In genomic region chrX:141473470-141474302, GRCm38 (mm10) we compare ENCODE assay signal across 8 mouse cellular contexts. TPM values are rescaled to one million over a fixed set of nuclear protein-coding genes. Genes with fewer than 3 reads are reported as not detected.
DNase-seq lines count a peak whose midpoint lies in the region; ATAC-seq and TF ChIP-seq lines count a peak whose summit lies in the region.

Gene Col4a6 (minus strand): TSS chrX:141474076.

- no peaks in the 10 kb centered on the region for H3K36me3 ChIP-seq in forebrain, embryonic 13.5 days (ENCODE audit: poor library complexity, severe bottlenecking)
- no peaks in the 10 kb centered on the region for H3K36me3 ChIP-seq in intestine, embryonic 16.5 days (ENCODE audit: control insufficient read depth, insufficient read depth, low read length)
- H3K36me3 ChIP-seq in lung, embryonic 16.5 days (ENCODE audit: control insufficient read depth, insufficient read depth, low read length): no peaks in the 10 kb centered on the region
- H3K36me3 ChIP-seq in stomach, postnatal 0 days (ENCODE audit: control insufficient read depth, insufficient read depth, low read length): no peaks in the 10 kb centered on the region

- no peak within 1 kb of the TSS for H3K27ac ChIP-seq in forebrain, embryonic 13.5 days
- no peak within 1 kb of the TSS for H3K27ac ChIP-seq in intestine, embryonic 16.5 days (ENCODE audit: low read length)
- no peak within 1 kb of the TSS for H3K27ac ChIP-seq in lung, embryonic 16.5 days (ENCODE audit: low read length)
- H3K27ac ChIP-seq in stomach, postnatal 0 days (replicated peaks): no peak within 1 kb of the TSS

- no peaks in the 10 kb centered on the region for H3K4me1 ChIP-seq in lung, adult 2 months (ENCODE audit: control insufficient read depth, insufficient read depth, low read length)
- no peaks in the 10 kb centered on the region for H3K4me1 ChIP-seq in forebrain, embryonic 13.5 days
- no peaks in the 10 kb centered on the region for H3K4me1 ChIP-seq in intestine, embryonic 16.5 days (ENCODE audit: control insufficient read depth, insufficient read depth, low read length)
- no peaks in the 10 kb centered on the region for H3K4me1 ChIP-seq in lung, embryonic 16.5 days (replicated peaks; ENCODE audit: control insufficient read depth, insufficient read depth, low read length)
- no peaks in the 10 kb centered on the region for H3K4me1 ChIP-seq in stomach, postnatal 0 days (replicated peaks; ENCODE audit: control insufficient read depth, insufficient read depth)

- peak within 1 kb of the TSS; percentile 16; the same call in 1 of the 2 replicates for H3K9ac ChIP-seq in forebrain, embryonic 13.5 days
- H3K9ac ChIP-seq in intestine, embryonic 16.5 days (ENCODE audit: low read depth, low read length): 0 out of 2 replicates have a peak within 1 kb of the TSS, but pooled peaks have one; percentile 12
- peak within 1 kb of the TSS; percentile 59 for H3K9ac ChIP-seq in lung, embryonic 16.5 days (ENCODE audit: low read length)
- H3K9ac ChIP-seq in stomach, postnatal 0 days (ENCODE audit: low read length): peak within 1 kb of the TSS; percentile 47; the same call in 1 of the 2 replicates

- no peak for TF ChIP-seq POLR2A in lung, adult 2 months (IDR thresholded peaks at IDR 0.05; ENCODE audit: borderline replicate concordance, extremely low read depth, low read depth, low read length)

- peak within 1 kb of the TSS; percentile 63 for H3K4me2 ChIP-seq in forebrain, embryonic 13.5 days
- H3K4me2 ChIP-seq in intestine, embryonic 16.5 days (ENCODE audit: low read depth, low read length): peak within 1 kb of the TSS; percentile 62
- peak within 1 kb of the TSS; percentile 61 for H3K4me2 ChIP-seq in lung, embryonic 16.5 days (ENCODE audit: low read depth, low read length)
- H3K4me2 ChIP-seq in stomach, postnatal 0 days (replicated peaks; ENCODE audit: low read depth): peak within 1 kb of the TSS; percentile 60

- peak; percentile 16 for DNase-seq in lung, adult 2 months
- DNase-seq in lung, postnatal 25 days (ENCODE audit: low spot score): no peak
- peak; percentile 13 for DNase-seq in stomach, postnatal 0 days (ENCODE audit: low spot score)
- no peak for DNase-seq in cerebellum, adult 8-10 months
- no peak for DNase-seq in spleen, adult 18-20 months

- no peaks in the 10 kb centered on the region for H3K9me3 ChIP-seq in forebrain, embryonic 13.5 days (replicated peaks)
- no peaks in the 10 kb centered on the region for H3K9me3 ChIP-seq in intestine, embryonic 16.5 days (ENCODE audit: control insufficient read depth, low read length)
- no peaks in the 10 kb centered on the region for H3K9me3 ChIP-seq in lung, embryonic 16.5 days (ENCODE audit: control insufficient read depth, low read length)
- H3K9me3 ChIP-seq in stomach, postnatal 0 days (ENCODE audit: control insufficient read depth, low read length): no peaks in the 10 kb centered on the region

- peak; percentile 73; the same call in 1 of the 2 replicates for ATAC-seq in forebrain, embryonic 13.5 days
- ATAC-seq in intestine, embryonic 16.5 days: peak; percentile 42; the same call in 1 of the 2 replicates
- ATAC-seq in lung, embryonic 16.5 days (ENCODE audit: low read depth): 0 out of 2 replicates have a peak, but pooled peaks have one; percentile 43
- ATAC-seq in stomach, postnatal 0 days (ENCODE audit: low FRiP score, low TSS enrichment): no peak

- WGBS in lung, adult 2 months: 26% methylated on average over 16 of the region's 16 CpGs
- WGBS in forebrain, embryonic 13.5 days: 14% methylated on average over 16 of the region's 16 CpGs
- WGBS in intestine, embryonic 16.5 days: 21% methylated on average over 16 of the region's 16 CpGs
- 16% methylated on average over 16 of the region's 16 CpGs for WGBS in lung, embryonic 16.5 days
- 16% methylated on average over 16 of the region's 16 CpGs for WGBS in stomach, postnatal 0 days

- no peak for TF ChIP-seq EP300 in stomach, postnatal 0 days (optimal IDR thresholded peaks at IDR 0.05)

- no peak for TF ChIP-seq CTCF in lung, adult 2 months (IDR thresholded peaks at IDR 0.05; ENCODE audit: insufficient read depth, low read length)
- TF ChIP-seq CTCF in stomach, postnatal 0 days (IDR thresholded peaks at IDR 0.05; ENCODE audit: low read depth): no peak

- H3K4me3 ChIP-seq in lung, adult 2 months (replicated peaks; ENCODE audit: extremely low read depth, low read depth, low read length): peak within 1 kb of the TSS; percentile 40
- H3K4me3 ChIP-seq in forebrain, embryonic 13.5 days: peak within 1 kb of the TSS; percentile 44
- H3K4me3 ChIP-seq in intestine, embryonic 16.5 days (ENCODE audit: low read length): peak within 1 kb of the TSS; percentile 31
- peak within 1 kb of the TSS; percentile 61 for H3K4me3 ChIP-seq in lung, embryonic 16.5 days (ENCODE audit: low read length)
- H3K4me3 ChIP-seq in stomach, postnatal 0 days (ENCODE audit: low read depth, low read length): peak within 1 kb of the TSS; percentile 52

- H3K27me3 ChIP-seq in forebrain, embryonic 13.5 days: peaks cover 18% of the 10 kb centered on the region; the same call in 1 of the 2 replicates
- H3K27me3 ChIP-seq in intestine, embryonic 16.5 days (replicated peaks; ENCODE audit: control insufficient read depth, insufficient read depth, low read length): peaks cover 4% of the 10 kb centered on the region; the same call in 1 of the 2 replicates
- H3K27me3 ChIP-seq in lung, embryonic 16.5 days (ENCODE audit: control insufficient read depth, insufficient read depth, low read depth, low read length): no peaks in the 10 kb centered on the region; the same call in none of the 2 replicates
- H3K27me3 ChIP-seq in stomach, postnatal 0 days (ENCODE audit: control insufficient read depth, insufficient read depth, low read length): no peaks in the 10 kb centered on the region

RNA-seq across cellular contexts. Expression of gene Col4a6, which starts in this region (rescaled TPM):
- polyA plus RNA-seq in lung, adult 2 months (2012; rRNA removed): 5.0 and 7.3 TPM in 2 replicates
- 0.92 and 1.2 TPM in 2 replicates for polyA plus RNA-seq in forebrain, embryonic 13.5 days (2015; fragmentation: Nextera tagmentation; extraction: Ambion mirVana)
- polyA plus RNA-seq in intestine, embryonic 16.5 days (2015; fragmentation: Nextera tagmentation; extraction: Ambion mirVana): 2.0 and 2.3 TPM in 2 replicates
- polyA plus RNA-seq in lung, embryonic 16.5 days (2015; fragmentation: Nextera tagmentation; extraction: Ambion mirVana): 8.5 and 8.9 TPM in 2 replicates
- polyA plus RNA-seq in stomach, postnatal 0 days (2015; fragmentation: Nextera tagmentation; extraction: Ambion mirVana): 5.9 and 7.2 TPM in 2 replicates

Comparison
In these comparisons a context has a peak if more than half of its experiments do, and no peak if none do; other contexts are left out.
1. DNase-seq: peak in lung, adult 2 months (single experiment) and stomach, postnatal 0 days (single experiment); none in lung, postnatal 25 days (single experiment), cerebellum, adult 8-10 months (single experiment) and spleen, adult 18-20 months (0 of 2).
2. Peak in every context shown above with its lines, with median percentiles within 50 percentile points of each other: H3K4me3 ChIP-seq, H3K4me2 ChIP-seq and H3K9ac ChIP-seq.